Mouse (Mus musculus) granulocyte monocyte progenitor cell, adult 5-6 weeks (primary cell): ENCODE results near the gene Nlrx1. TPM values are rescaled to one million over a fixed set of nuclear protein-coding genes. Genes with fewer than 3 reads are reported as not detected.
A peak's percentile ranks its signal among the peaks of the same experiment; 100 is the strongest.

ENCODE experiments used
- ATAC-seq: replicated peaks from 2 replicates; pipeline ENCODE4 v1.8.0; 2016; ENCODE audit warnings: mild to moderate bottlenecking, moderate TSS enrichment, inconsistent platforms; ENCODE audit not compliant: poor library complexity, severe bottlenecking
- total RNA-seq, 2 experiments: library from RNA; stranded (forward) in 1 of 2; stranded (reverse) in 1 of 2; fragments of 200-712, 200-1000 nt in 1 of 2; fragments of >200 nt in 1 of 2; fragmentation: Nextera tagmentation in 1 of 2; gene quantifications; 2 replicates each; pipeline ENCODE4 v1.2.3; 2014 to 2017

Gene Nlrx1
- total RNA-seq, 2 experiments from 2014 or later, result 4.9 to 8.4 TPM

DNA sequence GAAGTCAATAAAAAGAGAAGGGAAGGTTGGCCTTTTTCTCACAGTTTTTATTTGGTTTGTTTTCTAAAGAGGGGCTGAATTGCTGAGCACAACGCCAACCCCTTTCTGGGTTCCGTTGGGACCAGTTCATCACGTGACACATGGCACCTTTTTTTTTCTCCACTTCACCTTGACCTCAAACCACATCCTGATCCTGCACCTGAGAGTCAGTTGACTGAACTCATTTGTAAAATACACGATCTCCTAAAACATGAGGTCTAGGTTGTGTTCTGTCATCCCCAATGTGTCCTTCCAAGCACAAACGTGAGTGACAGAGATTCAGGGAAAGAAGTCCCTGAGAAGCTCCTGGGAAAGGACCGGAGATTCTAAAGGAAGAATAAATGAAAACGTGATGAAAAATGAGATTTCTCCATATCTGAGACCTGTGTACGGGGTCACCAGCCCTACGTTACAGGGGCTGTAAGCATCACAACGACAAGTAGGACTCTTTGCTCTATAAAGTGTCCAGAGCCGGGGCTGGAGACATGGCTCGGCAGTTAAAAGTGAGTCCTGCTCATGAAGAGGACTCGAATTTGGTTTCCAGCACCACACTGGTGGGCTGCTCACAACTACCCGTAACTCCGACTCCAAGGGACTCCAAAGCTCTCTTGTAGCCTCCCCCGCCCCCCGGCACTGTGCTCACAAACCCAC is 29.8 kb downstream of the Nlrx1 start:
- ATAC-seq, result no peak

DNA sequence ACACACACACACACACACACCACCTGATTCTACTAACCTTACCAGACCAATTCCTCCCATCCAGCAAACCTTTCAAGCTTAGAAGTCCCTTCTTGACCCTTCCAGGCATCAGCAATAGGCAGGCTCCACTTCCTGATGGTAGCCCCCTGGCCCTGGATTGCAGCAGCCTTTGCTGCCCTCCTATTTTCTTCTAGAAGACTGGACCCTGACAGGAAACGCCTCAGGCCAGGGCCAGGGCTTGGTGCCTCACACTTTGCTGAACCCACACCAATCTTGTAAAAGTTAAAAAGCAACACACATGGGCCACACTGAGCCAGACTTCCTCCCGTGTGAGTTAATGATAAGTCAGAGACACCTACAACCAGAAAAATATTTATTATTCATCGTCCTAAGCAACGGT is 31.3 kb downstream of the Nlrx1 start:
- ATAC-seq, result no peak

DNA sequence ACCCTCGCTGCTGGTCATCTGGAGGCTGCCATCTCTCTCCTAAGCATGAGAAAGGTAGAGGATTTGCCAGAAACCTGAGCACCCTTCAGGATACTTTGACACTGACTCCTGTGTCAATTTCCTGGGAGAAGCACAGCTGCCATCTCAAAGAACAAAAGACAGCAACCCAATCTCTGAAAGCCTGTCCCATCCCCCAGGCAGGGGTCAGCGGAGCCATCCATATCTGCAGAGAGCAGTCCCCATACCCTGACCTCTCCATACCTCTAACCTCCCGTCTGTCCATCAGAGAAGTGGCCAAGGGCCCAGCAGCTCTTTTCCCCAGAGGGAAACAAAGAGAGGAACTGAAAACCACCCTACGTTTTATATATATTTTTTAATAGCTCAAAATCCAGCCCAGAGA is 31.8 kb downstream of the Nlrx1 start:
- ATAC-seq, result no peak

DNA sequence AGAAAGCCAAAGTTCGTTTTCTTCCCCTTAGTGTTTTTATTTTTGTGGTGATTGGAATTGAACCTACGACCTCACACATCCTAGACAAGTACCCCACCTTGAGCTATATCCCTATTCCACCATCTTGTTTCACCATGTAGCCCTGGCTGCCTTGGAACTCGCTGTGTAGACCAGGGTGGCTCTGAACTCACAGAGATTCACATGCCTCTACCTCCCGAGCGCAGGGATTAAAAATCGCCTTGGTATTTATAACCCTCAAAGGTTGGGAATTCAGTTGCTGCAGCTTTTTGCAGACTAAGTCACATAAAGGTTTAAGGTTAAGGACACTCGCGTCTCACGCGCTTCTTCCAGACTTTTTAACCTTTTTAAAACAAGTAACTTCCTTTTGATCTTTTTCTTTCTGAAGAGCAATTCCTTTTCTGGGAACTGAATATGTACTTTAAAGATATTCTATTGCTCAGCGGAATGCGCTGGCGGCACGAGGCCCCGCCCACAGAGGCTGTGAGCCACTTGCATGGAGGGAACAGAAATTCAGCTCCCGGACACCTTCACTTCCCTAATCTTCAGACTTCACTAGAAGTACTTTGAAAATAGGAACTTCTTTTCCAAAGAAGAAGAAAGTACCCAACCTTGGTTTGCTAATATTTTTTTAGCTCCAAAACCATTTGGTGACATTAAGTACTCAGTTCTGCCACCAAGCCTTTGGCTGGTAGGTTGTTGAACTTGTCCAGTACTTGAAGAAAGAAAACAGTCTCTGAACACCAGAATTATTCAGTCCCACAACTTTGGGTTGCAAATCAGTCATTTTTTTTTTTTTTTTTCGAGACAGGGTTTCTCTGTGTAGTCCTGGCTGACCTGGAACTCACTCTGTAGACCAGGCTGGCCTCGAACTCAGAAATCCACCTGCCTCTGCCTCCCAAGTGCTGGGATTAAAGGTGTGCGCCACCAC is 33.6 kb downstream of the Nlrx1 start:
- peak; percentile 55 for ATAC-seq

DNA sequence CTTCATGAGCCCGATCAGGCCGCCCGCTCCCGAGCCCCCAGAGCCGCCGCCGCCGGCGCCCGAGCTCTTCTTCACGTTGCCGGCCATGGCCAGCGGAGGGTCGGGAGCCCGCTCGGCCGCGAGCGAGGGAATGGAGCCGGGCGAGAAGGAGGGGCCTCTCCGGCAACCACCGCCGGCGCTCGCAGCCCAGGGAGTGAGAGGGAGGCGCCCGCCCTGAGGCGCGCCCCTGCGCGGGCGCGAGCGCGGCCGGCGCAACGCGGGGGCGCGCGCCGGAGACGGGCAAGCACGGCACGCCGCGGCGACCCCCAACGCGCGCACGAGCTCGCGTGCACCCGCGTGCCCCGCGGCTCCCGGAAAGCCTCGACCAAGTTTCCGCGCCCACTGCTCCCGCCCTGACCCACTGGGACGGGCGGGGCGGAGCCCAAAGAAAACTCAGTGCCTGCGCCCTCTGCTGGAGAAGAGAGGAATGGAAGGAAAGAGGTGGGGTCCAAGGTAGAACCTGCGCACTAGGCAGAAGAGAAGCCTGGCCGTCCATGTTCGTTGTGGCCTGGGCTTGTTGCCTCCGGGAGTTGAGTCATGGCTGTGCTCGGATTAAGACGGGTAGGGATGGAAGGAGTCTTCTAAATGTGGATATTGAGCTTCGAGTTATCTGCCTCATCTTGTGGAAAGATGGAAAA is 34.5 kb downstream of the Nlrx1 start, which contains the start of gene Cbl:
TSS of gene Cbl (minus strand) at position 248 of the 677 bp plus-strand sequence.
- ATAC-seq, result peak; percentile 74

DNA sequence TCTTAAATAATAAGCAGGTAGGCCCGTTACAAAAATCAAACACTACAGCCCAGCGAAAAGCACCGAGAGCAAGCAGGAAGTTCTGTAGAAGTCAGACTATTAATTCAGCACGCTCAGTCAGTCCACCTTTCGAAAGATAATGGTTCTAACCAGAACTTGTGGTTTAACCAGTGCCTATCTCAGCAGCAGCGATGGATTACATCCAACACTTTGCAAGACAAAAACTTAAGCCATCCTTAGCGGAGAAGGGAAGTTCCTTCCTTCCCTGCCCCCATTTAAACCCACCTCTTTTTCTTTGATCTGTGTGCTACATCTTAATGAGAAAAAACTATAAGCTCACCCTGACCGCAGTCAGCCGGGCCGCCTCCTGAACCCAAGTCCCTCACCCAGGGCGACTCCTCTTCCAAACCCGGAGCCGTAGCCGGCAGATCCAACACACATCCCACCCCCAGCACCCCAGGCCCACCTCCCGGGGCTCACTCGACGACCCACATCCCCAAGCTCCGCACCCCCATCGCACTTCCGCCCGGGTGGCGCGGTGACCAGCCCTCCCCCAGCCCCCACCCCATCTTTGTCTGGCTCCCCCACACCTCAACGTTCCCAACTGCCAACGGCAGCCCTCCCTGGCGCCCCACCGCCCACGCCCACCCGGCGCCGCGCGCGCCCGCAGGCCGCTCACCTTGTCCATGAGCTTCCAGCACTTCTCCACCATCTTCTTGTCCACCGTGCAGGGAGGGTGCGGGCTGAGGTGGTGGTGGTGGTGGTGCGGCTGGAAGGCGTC is 35.2 kb downstream of the Nlrx1 start:
- ATAC-seq, result peak; percentile 6

DNA sequence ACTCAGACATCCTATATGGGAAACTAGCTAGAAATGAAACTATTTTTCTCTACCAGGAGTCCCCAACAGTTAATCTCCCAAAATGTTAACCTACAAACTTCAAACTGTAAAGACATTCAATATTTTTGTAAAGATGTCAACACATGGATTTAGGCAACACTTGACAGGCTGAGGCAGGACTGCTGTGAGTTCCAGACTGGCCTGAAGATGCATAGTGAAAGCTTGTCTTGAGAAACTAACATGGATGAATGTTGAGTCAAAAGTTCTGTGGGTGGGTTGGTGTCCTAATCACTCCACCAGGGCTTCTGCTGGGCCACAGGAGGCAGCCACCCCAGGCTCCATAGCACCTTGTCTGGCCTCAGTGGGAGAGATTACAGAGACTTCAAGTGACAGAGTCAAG is 36.8 kb downstream of the Nlrx1 start:
- ATAC-seq, result peak; percentile 14; the same call in 1 of the 2 replicates

DNA sequence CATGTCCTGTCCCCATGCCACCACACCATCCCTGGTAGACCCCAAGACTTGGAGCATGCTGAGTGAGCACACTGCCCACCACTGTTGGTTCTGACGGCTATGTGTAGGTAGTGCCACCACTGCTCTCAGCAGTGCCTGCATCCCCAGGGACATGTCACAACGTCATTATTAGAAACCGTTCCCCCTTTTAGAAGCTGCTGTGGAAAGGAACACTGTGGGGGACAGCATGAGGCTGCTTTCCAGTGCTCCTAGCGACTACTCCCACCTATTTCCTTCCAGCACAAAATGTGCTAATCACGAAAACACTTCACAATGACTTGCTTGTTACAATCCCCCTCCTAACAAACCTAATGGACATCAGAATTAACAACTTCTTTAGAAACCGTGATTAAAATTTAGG is 42.4 kb downstream of the Nlrx1 start:
- peak; percentile 52 for ATAC-seq

DNA sequence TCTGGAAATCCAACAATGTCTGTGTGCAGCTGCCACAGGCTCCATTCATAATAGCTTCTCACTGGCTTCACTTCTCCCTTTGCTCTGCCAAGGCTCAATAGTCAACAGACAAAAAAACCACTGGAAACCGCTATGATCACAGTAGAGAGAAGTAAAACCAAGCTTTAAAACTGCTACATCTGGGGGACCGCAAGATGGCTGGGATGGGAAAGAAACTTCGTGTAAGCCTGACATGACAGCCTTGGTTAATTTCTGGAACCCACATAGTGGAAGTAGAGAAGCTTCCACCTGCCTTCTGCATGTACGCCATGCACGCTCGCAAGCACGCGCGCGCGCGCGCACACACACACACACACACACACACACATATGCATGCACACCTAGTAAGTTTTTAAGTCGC is 54.9 kb downstream of the Nlrx1 start:
- ATAC-seq, result peak; percentile 99

DNA sequence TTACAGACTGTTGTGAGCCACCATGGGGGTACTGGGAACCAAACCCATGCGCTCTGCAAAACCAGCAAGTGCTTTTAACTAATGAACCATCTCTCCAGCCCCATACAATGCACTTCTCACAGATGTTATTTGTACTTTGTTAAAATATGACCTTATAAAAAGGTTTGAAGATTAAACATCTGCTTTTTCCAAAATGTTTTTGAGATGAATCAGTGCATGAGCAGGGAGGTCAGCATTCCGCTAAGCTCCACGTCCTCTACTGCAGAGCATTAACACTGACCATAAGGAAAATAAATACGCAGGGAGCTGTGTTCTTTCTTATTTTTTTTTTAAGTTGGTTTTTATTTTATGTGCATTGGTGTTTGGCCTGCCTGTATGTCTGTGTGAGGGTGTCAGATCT is 56.0 kb downstream of the Nlrx1 start:
- no peak for ATAC-seq

DNA sequence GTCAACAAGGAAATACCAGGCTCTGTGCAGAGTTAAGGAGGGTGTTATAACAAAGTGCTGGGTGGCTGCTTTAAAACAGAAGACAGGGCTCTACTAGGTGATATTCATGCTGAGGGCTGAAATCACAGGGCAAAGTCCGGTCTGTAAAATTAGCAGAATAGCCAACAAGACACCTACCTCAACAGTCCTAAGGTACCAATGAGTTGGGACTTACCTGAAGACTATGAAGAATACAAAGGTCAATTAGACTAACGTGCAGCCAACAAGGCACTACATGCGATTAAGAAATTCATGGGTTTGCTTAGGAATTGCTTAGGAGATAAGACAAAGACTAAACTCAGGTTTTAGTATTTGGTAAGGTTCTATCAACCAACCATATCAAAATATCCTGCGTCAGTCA is 59.0 kb downstream of the Nlrx1 start:
- no peak for ATAC-seq

DNA sequence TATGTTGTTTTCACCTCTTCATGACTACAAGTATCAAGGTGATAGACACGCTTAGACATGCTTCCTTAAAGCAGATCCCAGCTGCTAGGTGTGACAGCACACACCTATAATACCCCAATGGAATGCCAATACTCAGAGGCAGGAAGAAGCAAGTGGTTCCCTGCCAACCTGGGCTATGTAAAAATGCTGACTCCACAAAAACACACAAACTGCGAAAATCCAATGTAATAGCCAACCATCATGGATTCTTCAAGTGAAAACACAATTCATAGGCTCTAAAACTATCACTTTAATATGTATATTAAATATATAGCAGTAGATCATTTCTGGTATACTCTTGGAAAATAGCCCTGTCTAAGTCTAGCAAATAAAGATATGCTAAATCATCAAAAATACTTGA is 60.6 kb downstream of the Nlrx1 start:
- ATAC-seq, result no peak

Other genes starting within 250 kb of the Nlrx1 start
- gene Thy1, start 225.2 kb downstream of the Nlrx1 start, total RNA-seq (2014; fragmentation: Nextera tagmentation), result 3.3 TPM in 1 of 2 replicates, not detected in the other
- gene Thy1, start 225.2 kb downstream of the Nlrx1 start, total RNA-seq (2017), result not detected in 2 replicates
- 3.6 and 12.0 TPM in 2 replicates for gene Usp2, start 201.6 kb downstream of the Nlrx1 start, total RNA-seq (2014; fragmentation: Nextera tagmentation)
- gene Usp2, start 201.6 kb downstream of the Nlrx1 start, total RNA-seq (2017), result 1.2 and 3.1 TPM in 2 replicates
- not detected in 2 replicates for gene Mfrp, start 166.9 kb downstream of the Nlrx1 start, total RNA-seq (2014; fragmentation: Nextera tagmentation)
- gene Mfrp, start 166.9 kb downstream of the Nlrx1 start, total RNA-seq (2017), result 0.15 TPM in 1 of 2 replicates, not detected in the other
- not detected in 2 replicates for gene C1qtnf5, start 161.4 kb downstream of the Nlrx1 start, total RNA-seq (2014; fragmentation: Nextera tagmentation)
- not detected in 2 replicates for gene C1qtnf5, start 161.4 kb downstream of the Nlrx1 start, total RNA-seq (2017)
- gene Gm49380, start 155.1 kb downstream of the Nlrx1 start, total RNA-seq (2014; fragmentation: Nextera tagmentation), result not detected in 2 replicates
- not detected in 2 replicates for gene Gm49380, start 155.1 kb downstream of the Nlrx1 start, total RNA-seq (2017)
- gene Rnf26, start 155.1 kb downstream of the Nlrx1 start, total RNA-seq (2014; fragmentation: Nextera tagmentation), result 44.9 and 55.6 TPM in 2 replicates
- 17.8 and 19.3 TPM in 2 replicates for gene Rnf26, start 155.1 kb downstream of the Nlrx1 start, total RNA-seq (2017)
- gene Mcam, start 134.1 kb downstream of the Nlrx1 start, total RNA-seq (2014; fragmentation: Nextera tagmentation), result not detected in 2 replicates
- 0.47 and 1.7 TPM in 2 replicates for gene Mcam, start 134.1 kb downstream of the Nlrx1 start, total RNA-seq (2017)
- 89.7 and 108 TPM in 2 replicates for gene Cbl, start 34.5 kb downstream of the Nlrx1 start, total RNA-seq (2014; fragmentation: Nextera tagmentation)
- gene Cbl, start 34.5 kb downstream of the Nlrx1 start, total RNA-seq (2017), result 40.3 and 42.9 TPM in 2 replicates
- gene Ccdc153, start 27.9 kb downstream of the Nlrx1 start, total RNA-seq (2014; fragmentation: Nextera tagmentation), result not detected in 2 replicates
- gene Ccdc153, start 27.9 kb downstream of the Nlrx1 start, total RNA-seq (2017), result not detected in 2 replicates
- gene Pdzd3, start 17.1 kb downstream of the Nlrx1 start, total RNA-seq (2014; fragmentation: Nextera tagmentation), result not detected in 2 replicates
- 0.22 TPM in 1 of 2 replicates, not detected in the other for gene Pdzd3, start 17.1 kb downstream of the Nlrx1 start, total RNA-seq (2017)
- gene Abcg4, start 20.0 kb upstream of the Nlrx1 start, total RNA-seq (2014; fragmentation: Nextera tagmentation), result 0.21 TPM in 1 of 2 replicates, not detected in the other
- not detected in 2 replicates for gene Abcg4, start 20.0 kb upstream of the Nlrx1 start, total RNA-seq (2017)
- 12.7 TPM in 2 replicates for gene Hinfp, start 37.1 kb upstream of the Nlrx1 start, total RNA-seq (2014; fragmentation: Nextera tagmentation)
- gene Hinfp, start 37.1 kb upstream of the Nlrx1 start, total RNA-seq (2017), result 11.6 and 12.2 TPM in 2 replicates
- 8.3 and 17.5 TPM in 2 replicates for gene C2cd2l, start 51.7 kb upstream of the Nlrx1 start, total RNA-seq (2014; fragmentation: Nextera tagmentation)
- 4.2 and 5.9 TPM in 2 replicates for gene C2cd2l, start 51.7 kb upstream of the Nlrx1 start, total RNA-seq (2017)
- 41.0 and 48.8 TPM in 2 replicates for gene Dpagt1, start 57.4 kb upstream of the Nlrx1 start, total RNA-seq (2014; fragmentation: Nextera tagmentation)
- gene Dpagt1, start 57.4 kb upstream of the Nlrx1 start, total RNA-seq (2017), result 18.2 and 26.4 TPM in 2 replicates
- gene H2afx, start 66.1 kb upstream of the Nlrx1 start, total RNA-seq (2014; fragmentation: Nextera tagmentation), result 76.3 and 96.9 TPM in 2 replicates
- 298 and 423 TPM in 2 replicates for gene H2afx, start 66.1 kb upstream of the Nlrx1 start, total RNA-seq (2017)
- 64.3 and 92.6 TPM in 2 replicates for gene Hmbs, start 75.6 kb upstream of the Nlrx1 start, total RNA-seq (2014; fragmentation: Nextera tagmentation)
- 32.2 and 47.4 TPM in 2 replicates for gene Hmbs, start 75.6 kb upstream of the Nlrx1 start, total RNA-seq (2017)
- 25.8 and 27.1 TPM in 2 replicates for gene Vps11, start 93.1 kb upstream of the Nlrx1 start, total RNA-seq (2014; fragmentation: Nextera tagmentation)
- 21.1 and 21.5 TPM in 2 replicates for gene Vps11, start 93.1 kb upstream of the Nlrx1 start, total RNA-seq (2017)
- 126 and 142 TPM in 2 replicates for gene Hyou1, start 110.9 kb upstream of the Nlrx1 start, total RNA-seq (2014; fragmentation: Nextera tagmentation)
- 187 and 212 TPM in 2 replicates for gene Hyou1, start 110.9 kb upstream of the Nlrx1 start, total RNA-seq (2017)
- 32.3 and 35.5 TPM in 2 replicates for gene Slc37a4, start 128.3 kb upstream of the Nlrx1 start, total RNA-seq (2014; fragmentation: Nextera tagmentation)
- gene Slc37a4, start 128.3 kb upstream of the Nlrx1 start, total RNA-seq (2017), result 33.5 and 34.2 TPM in 2 replicates
- 4,415 and 4,988 TPM in 2 replicates for gene Rps25, start 138.5 kb upstream of the Nlrx1 start, total RNA-seq (2014; fragmentation: Nextera tagmentation)
- 2,316 and 2,478 TPM in 2 replicates for gene Rps25, start 138.5 kb upstream of the Nlrx1 start, total RNA-seq (2017)
- 52.2 and 78.5 TPM in 2 replicates for gene Trappc4, start 139.0 kb upstream of the Nlrx1 start, total RNA-seq (2014; fragmentation: Nextera tagmentation)
- gene Trappc4, start 139.0 kb upstream of the Nlrx1 start, total RNA-seq (2017), result 37.7 and 39.6 TPM in 2 replicates
- gene Ccdc84, start 150.0 kb upstream of the Nlrx1 start, total RNA-seq (2014; fragmentation: Nextera tagmentation), result 22.4 and 46.8 TPM in 2 replicates
- gene Ccdc84, start 150.0 kb upstream of the Nlrx1 start, total RNA-seq (2017), result 22.5 and 45.1 TPM in 2 replicates
- gene Foxr1, start 172.5 kb upstream of the Nlrx1 start, total RNA-seq (2014; fragmentation: Nextera tagmentation), result not detected in 2 replicates
- gene Foxr1, start 172.5 kb upstream of the Nlrx1 start, total RNA-seq (2017), result not detected in 2 replicates
- not detected in 2 replicates for gene Upk2, start 186.4 kb upstream of the Nlrx1 start, total RNA-seq (2014; fragmentation: Nextera tagmentation)
- gene Upk2, start 186.4 kb upstream of the Nlrx1 start, total RNA-seq (2017), result not detected in 2 replicates
- gene Bcl9l, start 214.2 kb upstream of the Nlrx1 start, total RNA-seq (2014; fragmentation: Nextera tagmentation), result 8.7 and 13.0 TPM in 2 replicates
- gene Bcl9l, start 214.2 kb upstream of the Nlrx1 start, total RNA-seq (2017), result 1.6 and 2.6 TPM in 2 replicates